Mouse (Mus musculus) thymus, postnatal 0 days (tissue): ENCODE measurements around the gene Fgfr2. TPM values are rescaled to one million over a fixed set of nuclear protein-coding genes. Genes with fewer than 3 reads are reported as not detected.

Experiments used
- DNase-seq: peaks from one replicate; pipeline ENCODE4 v3.0.0-alpha.2; 2015; ENCODE audit warnings: low spot score
- polyA plus RNA-seq: library from polyadenylated mRNA; unstranded; fragments of >200 nt; fragmentation: Nextera tagmentation; extraction: Ambion mirVana; gene quantifications from 2 replicates; pipeline ENCODE4 v1.2.1, GENCODE M21; 2015

The Fgfr2 gene
- polyA plus RNA-seq, 1 experiment from 2014 or later = 23.6 TPM

- DNase-seq = no peak
These were observed 2545.7 kb downstream of the Fgfr2 start, which contains the start of gene Tacc2 for GRCm38 (mm10) chr7:130577388-130578003. TSS of gene Tacc2 (plus strand) at chr7:130577438.

GRCm38 (mm10) chr7:130576981-130577380, 2546.2 kb downstream of the Fgfr2 start:
- DNase-seq = no peak

GRCm38 (mm10) chr7:130574211-130574991, 2548.7 kb downstream of the Fgfr2 start:
- no peak for DNase-seq

GRCm38 (mm10) chr7:130573746-130574145, 2549.4 kb downstream of the Fgfr2 start:
- DNase-seq = no peak

GRCm38 (mm10) chr7:130572821-130573220, 2550.3 kb downstream of the Fgfr2 start, which contains the start of gene Nsmce4a:
TSS of gene Nsmce4a (minus strand) at chr7:130573118.
- no peak for DNase-seq

DNA sequence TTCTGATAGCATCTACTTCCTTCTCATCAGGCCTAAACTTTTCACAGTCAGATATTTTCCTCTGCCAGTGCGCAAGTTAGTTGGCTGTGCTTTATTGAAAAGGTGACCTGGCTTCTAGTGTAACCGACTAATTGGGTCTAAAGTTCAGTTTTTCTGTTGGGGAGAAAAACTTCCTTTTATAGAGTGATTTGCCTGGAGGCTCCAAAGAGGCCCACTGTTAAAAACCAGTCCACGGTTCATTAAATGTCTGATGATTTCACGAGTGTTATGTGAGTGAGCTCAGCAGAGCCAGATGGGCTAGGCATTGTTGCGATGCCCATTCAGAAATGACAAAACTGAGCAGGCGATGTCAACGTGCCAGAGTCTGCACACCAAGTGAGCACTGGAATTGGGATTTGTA, 2552.7 kb downstream of the Fgfr2 start:
- no peak for DNase-seq

DNA sequence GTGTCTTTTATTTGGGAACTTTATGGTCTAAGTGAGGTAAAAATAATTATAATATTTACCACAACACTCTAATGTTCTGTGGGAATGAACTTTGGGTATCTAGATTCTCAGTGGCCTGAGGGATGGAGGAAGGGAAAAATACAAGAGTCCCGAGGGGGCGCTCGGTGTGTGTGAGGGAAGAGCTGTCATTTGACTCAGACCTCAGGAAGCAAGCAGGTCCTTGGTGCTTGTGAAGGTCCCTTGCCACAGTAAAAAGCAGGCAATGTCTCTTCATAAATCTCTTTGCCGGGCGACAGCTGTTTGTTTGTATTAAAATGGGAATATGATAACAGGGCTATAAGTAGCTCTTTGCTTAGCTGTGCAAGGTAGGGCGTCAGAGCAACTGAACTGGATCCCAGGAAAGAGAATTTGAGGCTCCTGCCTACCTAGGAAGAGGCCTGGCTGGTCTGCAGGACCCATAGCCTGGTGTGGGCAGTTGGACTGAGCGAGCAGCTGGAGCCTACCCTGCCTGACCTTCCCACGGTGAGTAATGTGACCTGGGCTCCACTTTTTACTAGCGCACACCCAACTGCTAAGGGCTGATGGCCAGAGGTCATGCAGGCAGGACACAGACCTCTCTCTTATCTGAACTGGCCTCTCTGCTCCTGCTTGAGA, 2554.2 kb downstream of the Fgfr2 start:
- DNase-seq = no peak

DNA sequence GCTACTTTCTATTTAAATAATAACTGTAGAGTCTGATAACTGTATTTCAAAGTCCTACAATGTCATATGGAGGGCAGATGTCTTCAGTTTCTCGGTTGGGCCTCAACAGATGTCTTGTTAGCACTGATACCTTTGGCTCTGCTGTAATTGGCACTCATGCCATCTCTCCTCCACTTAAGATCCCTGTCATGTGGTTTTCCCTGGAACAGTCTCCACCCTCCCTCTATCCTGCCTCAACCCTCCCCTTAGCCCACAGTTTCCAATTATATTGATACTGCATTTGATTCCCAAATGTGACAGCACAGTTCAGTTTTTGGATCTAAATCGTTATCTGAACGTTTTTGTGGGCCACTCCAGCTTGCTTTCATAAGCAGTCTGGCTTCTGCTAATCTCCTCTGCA, 2558.6 kb downstream of the Fgfr2 start:
- no peak for DNase-seq

GRCm38 (mm10) chr7:130563880-130564279, 2559.3 kb downstream of the Fgfr2 start:
- no peak for DNase-seq

DNA sequence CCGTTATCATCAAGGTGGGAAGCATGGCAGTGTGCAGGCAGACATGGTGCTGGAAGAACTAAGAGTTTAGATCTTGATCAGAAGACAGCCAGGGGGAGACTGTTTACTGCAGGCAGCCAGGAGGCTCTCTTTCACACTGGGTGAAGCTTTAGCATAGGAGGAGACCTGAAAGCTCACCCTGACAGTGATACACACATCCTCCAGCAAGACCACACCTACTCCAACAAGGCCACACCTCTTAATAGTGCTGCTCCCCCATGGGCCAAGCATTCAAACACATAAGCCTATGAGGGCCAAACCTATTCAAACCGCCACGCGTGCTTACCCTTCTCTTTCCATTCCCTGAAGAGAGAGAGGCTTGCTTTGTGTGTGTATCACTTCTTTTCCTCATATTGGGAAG, 2559.9 kb downstream of the Fgfr2 start:
- no peak for DNase-seq

DNA sequence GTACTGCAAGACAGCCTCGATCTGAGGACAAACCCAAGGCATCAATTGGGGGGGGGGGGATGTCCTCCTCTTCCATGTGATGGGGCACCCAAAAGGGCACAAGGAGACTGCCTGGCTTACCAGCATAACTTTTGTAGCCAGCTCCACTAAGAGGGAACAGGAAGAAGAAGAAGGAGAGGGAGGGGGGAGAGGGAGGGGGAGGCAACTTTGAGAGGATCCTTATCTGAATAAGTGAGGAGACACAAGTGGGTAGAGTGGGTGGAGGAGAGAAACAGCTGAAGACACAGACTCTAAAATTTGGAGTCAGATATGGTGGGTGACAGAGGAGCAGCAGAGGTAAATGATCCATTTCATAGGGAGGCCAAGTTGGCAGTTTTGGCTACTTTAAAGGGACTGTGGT, 2562.2 kb downstream of the Fgfr2 start:
- DNase-seq = no peak

DNA sequence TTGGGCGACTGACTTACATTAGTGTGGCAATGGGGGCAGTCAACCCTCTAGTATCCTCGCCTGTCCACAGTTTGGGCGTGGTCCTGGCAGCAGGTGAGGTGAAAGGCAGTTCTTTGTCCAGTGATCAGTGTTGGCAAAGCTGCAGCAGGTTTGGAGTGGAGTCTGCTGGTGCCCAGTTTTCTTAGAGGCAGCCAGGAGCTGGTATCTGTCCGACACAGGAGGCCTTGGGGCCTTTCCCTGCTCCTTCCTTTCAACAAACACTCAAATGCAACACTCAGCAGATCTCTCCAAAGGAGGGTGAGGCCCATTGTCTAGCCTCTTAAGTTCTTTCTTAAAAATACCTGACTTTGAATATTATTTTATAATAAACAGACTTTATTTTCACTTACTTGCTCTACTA, 2564.6 kb downstream of the Fgfr2 start:
- no peak for DNase-seq

DNA sequence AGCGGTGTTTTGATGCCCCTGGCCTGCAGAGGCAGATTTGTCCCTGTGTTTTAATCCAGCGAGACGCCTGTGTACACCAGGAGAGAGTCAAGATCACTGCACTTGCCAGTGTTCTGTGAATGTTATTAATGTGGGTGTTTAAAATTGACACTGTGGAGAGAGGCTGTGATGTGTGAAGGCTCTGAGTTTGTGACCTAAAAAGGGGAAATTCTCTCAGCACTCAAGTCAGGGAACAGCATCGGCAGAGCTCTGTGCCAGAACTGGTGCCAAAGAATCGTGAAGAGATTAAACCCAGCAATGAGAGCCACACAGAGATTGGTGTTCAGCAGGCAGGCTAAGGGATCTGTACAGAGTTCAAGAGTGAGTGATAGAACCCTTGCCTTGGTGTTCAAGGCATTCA, 2567.6 kb downstream of the Fgfr2 start:
- no peak for DNase-seq

DNA sequence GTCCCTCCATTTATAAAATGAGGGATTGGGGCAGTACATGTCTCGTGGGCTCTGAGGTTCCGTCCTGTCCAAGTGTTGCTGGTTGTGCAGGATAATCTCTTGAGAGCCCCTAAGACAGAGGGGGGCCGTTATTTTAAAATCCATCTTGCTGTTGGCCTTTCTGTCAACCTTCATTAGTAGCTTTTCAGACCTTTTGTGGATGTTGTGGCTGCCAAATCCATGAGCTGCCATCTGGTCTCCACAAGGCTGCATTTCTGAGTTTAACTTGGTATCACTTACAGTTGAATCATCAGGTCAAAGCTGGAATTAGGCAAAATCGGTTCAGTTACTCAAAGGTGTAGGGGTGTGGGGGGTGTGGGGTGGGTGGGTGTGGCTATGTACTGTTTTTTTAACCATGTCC, 2569.8 kb downstream of the Fgfr2 start:
- no peak for DNase-seq

GRCm38 (mm10) chr7:130552780-130553179, 2570.4 kb downstream of the Fgfr2 start:
- no peak for DNase-seq

DNA sequence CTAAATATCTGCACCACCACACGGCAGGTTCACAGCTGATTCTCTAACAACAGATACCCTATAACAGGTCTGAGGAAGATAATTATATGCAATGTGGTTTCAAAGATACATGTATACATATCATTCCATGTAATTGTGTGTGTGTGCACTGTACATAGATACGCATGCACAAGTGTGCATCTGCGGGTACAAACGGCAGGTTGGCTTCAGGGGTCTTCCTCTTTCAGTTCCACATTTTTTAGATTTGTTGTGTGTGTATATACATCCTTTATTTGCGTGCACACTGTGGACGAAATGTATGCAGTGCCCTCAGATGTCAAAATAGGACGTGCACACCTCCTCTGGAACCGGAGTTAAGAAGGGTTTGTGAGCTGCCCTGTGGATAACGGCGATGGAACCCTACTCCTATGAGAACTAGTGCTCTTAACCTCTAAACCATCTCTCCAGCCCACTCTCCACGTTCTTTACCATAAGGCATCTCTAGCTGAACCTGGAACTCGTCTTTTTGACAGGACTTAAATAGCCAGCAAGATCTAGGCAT, 2575.4 kb downstream of the Fgfr2 start:
- no peak for DNase-seq

DNA sequence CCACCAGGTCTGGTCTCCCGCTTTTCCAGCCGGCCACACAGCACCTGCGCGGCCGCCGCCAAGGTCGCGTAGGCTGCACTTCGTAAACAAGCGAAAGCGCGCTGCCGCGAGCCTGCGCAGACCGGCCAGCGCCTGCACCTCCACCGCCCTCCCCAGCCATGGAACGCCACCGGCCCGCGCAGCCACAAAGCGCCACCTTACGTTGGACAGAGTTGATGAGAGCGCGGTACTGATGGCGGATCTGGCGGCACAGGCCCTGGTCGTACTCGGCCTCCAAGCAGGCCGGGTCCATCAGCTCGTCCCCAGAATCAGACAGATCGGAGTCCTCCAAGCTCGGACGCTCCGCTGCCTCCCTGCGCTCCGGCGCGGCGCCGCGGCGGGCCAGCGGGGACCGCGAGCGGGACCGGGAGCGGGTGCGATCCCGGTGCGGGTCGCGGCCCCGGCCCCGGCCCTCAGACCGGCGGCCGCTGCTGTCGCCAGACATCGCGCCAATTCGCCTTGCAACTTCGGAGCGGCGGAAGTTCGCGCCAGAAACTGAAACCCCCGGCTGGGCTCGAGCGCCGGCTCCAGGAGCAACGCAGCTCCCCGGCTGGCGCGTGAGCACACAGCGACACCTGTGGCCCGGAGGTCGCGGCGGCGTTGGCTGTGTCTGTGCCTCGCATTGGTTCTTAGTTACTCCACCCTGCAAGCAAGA, 2576.2 kb downstream of the Fgfr2 start:
- peak; percentile 93 for DNase-seq

DNA sequence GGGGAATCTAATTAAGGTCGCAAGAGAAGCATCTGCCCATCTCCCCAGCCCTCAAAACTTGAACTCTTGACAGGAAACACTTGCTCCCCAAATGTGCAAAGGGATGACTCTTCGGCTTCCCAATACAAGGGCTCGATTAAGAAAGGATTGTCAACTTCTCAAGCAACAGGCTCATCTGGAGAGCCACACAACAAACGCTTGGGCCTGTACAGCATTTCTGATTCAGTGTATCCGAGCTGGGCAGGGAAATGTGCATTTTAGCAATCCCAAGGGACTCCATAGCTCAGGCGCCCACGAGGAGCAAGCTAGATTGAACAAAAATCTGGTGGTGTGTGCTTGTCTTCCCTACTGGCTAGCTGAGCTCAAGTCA, 2576.7 kb downstream of the Fgfr2 start:
- DNase-seq = no peak

DNA sequence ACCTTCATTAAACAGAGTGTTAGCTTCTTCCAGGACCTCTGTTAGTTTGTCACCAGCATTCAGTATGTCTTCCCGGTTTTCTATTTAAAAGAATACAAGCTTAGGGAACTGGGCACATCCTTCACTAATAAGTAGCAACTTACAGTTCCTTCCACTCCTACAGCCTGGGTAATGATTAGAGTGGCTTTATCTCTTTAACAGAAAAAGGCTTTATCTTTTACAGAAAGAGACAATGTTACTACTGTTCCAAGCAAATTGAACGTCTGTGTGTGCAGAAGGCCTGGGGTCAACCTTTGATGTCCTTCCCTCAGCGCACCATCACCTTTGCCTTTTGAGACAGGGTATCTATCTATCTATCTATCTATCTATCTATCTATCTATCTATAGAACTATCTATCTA, 2577.3 kb downstream of the Fgfr2 start:
- no peak for DNase-seq

DNA sequence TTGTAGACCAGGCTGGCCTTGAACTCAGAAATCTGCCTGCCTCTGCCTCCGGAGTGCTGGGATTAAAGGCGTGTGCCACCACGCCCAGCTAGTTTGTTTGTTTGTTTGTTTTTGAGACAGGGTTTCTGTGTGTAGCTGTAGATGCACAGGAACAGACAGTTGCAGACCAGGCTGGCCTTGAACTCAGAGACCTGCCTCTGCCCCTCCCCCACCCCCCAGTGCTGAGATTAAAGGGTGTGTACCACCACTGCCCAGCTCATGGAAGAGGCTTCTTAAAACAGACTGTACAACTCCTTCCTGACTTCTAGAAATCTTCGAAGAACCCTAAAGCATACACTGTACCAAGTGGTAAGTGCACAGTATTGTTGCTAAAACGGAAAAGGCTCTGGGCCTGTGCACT, 2577.7 kb downstream of the Fgfr2 start:
- no peak for DNase-seq

GRCm38 (mm10) chr7:130543181-130543580, 2580.0 kb downstream of the Fgfr2 start:
- DNase-seq = no peak

DNA sequence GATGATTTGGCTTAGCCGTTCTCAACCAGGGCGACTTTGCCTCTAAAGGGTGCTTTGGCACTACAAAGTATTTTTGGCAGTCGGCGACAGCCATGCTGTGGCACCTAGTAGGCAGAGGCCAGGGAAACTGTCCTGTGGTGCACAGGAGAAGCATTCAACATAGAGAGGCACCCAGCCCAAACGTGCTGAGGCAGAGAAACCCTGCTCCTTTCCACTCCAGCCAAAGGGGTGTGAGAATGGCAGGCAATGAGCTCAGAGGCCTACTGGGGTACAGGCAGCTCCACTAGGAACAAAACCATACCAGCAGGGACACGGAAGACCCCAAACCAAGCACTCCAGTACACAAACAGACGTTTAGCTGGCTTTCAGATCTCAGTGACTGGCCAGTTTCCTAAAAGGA, 2583.0 kb downstream of the Fgfr2 start:
- DNase-seq = no peak
